Mouse (Mus musculus) adipocyte (in vitro differentiated cells): ENCODE data around the gene Sgta.

Source experiments
- DNase-seq: peaks from one replicate; pipeline ENCODE4 v3.0.0-alpha.2; 2016; ENCODE audit warnings: low spot score

Gene Sgta

GRCm38 (mm10) chr10:81019687-81020086 is 40.3 kb downstream of the Sgta start:
- no peak for DNase-seq

DNA sequence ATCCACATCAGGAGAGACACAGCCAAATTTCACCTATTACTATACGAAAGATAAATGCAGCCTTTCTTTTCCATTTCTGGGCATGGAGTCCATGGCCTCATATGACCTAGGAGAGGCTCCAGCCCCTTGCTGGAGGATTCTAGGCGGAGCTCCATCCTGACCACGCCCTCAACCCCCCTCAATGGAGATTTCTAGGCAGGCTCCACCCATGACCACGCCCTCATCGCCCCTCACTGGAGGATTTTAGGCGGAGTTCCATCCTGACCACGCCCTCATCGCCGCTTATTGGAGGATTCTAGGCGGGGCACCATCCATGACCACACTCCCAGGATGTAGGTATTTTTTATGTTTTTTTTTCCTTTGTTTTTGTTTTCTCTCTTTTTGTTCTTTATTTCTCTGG is 41.7 kb downstream of the Sgta start:
- no peak for DNase-seq

DNA sequence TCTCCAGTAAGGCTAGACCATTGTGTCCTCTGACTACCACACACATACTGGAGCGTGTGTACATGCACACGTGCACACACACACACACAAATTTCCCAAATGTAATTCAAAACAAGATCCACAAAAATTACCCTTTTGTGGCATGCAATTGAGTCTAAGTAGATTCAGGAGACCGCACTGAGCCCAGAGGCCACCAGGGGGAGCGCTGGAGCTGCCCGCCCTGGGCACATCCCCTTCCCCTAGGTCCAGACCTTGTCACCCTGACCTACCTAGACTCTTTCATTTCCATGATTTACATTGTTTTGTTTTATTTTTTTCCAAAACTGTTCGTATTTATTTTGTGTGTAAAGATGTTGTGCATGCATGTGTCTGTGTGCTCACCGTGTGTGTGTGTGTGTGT is 43.3 kb downstream of the Sgta start:
- peak; percentile 57 for DNase-seq

DNA sequence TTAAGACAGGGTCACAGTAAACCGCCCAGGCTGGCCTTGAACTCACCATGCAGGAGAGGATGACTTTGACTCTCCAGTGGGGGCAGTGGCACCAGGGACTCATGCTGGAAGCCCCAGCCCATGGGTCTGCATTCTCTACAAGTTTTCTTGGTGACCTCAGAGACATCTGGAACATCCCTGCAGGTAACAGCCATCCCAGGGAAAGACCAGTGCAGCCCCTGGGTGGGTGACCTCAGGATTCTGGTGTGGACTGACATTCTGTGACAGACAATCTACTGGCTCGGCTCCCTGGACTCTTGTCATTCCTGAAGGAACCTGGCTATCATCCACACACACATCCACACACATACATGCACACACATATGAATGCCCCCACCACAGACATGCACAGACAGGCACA is 44.3 kb downstream of the Sgta start:
- no peak for DNase-seq

- peak; percentile 52 for DNase-seq
Observed at GRCm38 (mm10) chr10:81014393-81015384, 45.3 kb downstream of the Sgta start, which contains the start of gene Gng7. Gng7 (minus strand) TSS chr10:81014945.

DNA sequence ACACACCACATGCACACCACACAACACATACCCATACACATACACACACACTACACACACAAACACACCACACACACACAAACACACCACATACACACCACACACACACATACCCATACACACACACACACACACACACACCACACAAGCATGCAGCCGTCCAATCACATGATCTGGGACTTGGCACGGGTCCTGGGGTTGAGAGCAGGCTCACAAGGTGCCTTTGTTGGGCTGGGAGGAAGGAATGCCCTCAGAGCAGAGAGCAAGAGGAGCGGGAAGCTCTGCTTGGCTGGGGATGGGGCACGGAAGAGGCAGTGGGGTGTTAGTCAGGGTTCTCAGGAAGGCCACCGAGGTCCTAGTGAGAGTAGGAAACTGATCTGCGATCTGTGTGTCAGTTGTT is 49.1 kb downstream of the Sgta start:
- no peak for DNase-seq

- DNase-seq = no peak
Observed at GRCm38 (mm10) chr10:81007240-81007639, 52.7 kb downstream of the Sgta start.

DNA sequence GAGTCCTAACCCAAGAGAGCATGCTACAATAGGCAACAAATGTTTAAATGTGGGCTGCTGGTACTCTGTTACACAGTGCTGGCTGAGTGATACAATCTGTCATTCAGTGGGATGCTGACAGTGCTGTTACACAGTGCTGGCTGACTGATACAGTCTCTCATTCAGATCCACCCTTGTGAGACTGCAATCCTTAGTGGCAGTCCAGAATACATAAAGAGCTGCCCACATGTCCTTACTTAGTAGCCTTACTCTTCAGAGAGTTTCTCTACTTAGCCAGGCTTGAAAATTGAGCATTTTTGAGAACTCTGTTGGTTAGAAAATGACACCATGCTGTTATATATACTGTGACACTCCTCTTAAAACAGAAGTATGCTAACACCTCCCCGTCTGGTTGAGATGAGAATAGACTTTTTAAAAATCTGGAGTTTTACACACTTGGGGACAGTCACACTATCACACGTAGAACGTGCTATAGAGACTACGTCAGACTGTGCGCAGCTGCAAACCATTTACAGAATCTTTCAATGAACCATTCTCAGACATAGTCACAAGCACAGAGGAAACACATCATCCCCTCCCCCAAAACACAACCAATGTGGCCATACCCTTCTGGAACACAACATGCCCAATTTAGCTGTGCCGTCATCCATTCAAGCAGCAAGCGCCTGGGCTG is 53.8 kb downstream of the Sgta start:
- no peak for DNase-seq

DNA sequence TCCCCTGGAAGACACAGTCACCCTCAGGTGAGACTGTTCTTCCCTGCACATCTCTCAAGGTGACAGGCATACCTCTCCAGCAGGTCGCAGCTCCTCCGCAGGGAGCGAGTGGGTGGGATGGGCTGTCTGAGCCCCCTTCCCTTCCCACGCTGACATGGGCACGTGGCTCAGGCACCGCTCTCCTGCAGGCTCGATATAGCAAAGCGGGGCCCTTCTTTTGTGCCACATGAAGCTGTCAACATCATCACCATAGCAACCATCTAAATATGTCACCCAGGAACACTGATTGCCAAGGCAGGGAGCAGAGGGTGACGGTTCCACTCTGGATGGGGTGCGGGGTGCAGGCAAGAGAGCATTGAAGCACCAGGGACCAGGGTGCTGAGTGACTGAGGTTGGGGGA is 58.8 kb downstream of the Sgta start:
- DNase-seq = no peak

- no peak for DNase-seq
Observed at GRCm38 (mm10) chr10:81000197-81001062, 59.6 kb downstream of the Sgta start.

- peak; percentile 79 for DNase-seq
Observed at GRCm38 (mm10) chr10:80999362-81000196, 60.4 kb downstream of the Sgta start.

- DNase-seq = peak; percentile 25
Observed at GRCm38 (mm10) chr10:80998778-80999177, 61.2 kb downstream of the Sgta start.

GRCm38 (mm10) chr10:80998021-80998420 is 62.0 kb downstream of the Sgta start:
- DNase-seq = no peak

DNA sequence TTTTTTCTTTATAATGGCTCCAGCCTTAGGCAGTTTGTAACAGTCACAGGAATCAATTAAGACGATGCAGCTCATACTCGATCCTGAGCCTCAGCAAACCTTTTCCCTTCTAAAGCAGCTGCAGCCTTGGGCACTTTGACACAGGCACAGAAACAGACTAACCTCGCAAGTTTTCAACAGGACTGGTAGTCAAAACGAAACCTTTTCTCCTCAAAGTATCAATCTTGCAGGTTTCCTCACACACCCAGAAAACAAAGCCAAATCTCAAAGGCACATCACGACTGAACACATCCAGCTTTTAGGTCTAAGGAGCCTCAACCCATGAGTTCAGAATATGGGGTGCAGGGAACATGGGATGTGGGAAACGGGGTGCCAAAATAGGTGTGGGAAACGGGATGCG is 62.6 kb downstream of the Sgta start:
- no peak for DNase-seq

DNA sequence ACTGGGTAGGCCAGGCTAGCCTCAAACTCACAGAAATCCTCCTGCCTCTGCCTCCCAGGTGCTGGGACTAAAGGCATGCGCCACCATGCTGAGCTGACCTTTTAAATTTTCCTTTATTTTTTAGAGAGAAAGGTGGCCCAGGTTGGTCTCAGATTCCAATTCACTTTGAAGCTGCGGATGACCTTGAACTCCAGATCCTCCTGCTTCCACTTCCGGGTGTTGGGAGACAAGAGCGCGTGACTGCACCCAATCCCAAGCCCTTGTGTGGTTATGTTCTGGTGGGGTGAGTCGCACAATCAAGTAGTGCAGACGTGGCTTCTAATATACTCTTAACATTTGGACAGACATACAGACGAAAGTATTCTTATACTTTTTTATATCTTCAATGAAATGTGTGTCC is 63.5 kb downstream of the Sgta start:
- DNase-seq = no peak

DNA sequence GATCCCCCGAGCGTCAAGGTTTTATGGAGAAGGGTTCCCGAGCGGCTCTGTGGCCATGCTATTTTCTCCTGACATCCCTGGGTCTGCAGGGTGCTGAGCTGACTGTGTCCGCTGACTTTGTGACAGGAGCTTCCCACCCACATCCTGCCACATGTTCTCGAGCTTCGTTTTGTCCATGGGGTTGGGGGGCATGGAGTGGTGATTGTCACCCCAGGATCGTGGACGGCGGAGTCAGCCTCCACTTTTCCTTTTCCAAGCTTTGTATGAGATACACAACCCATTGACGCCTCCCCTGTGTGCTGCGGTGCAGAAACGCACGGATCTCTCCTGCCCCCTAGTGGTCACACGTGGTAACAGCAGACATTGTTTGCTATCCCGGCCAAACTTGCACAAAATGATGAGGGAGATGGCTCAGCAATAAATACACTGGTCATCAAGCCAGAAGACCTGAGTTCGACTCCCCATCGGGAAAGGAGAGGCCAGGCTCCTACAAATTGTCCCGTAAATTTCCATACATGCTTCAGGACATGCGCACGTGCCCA is 64.8 kb downstream of the Sgta start:
- peak; percentile 77 for DNase-seq

DNA sequence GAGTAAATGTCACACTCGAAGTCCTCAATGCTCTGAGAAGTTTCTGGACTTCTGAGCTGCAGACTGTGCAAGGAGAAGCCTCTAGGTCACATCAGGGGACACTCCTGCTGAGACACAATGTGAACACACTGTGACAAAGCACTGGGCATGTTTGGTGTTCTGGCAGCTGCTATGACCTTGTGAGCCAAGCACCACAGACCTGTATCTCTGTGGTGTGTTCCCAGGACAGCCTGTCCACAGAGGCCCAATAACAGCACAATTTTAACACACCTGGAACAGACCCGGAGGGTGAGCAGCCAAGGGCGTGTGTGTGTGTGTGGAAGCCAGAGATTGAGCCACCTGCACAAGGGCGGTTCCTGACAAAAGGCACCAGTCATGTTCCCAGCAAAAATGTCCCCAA is 65.4 kb downstream of the Sgta start:
- no peak for DNase-seq
